Mouse (Mus musculus): Measurements from ENCODE around the gene Btg2.

DNA sequence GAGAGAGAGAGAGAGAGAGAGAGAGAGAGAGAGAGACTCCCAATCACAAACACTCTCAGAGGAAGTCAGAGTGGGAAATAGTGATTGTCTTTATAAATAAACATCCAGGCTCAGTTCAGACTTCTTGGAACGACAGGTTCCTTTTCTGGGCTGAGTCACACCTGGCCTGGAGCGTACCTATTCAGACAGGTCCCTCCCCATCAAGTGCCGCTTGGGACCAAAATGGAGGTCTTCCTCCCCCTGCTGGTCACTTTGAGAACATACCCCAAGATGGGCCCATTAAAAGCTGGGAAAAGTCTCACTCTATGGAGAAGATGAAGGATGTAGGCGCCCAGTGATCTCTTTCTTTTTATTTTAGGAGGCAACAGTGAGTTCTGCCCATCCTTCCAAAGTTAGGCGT is 27.8 kb upstream of the Btg2 start:
- TF ChIP-seq EP300 (IDR thresholded peaks at IDR 0.05; ENCODE audit: insufficient read depth, low read depth, low read length) = peak; percentile 96
- peak; percentile 94 for TF ChIP-seq CTCF (IDR thresholded peaks at IDR 0.05)
